Mouse (Mus musculus): ENCODE results near the gene Zfp628.

The Zfp628 gene

GRCm38 (mm10) chr7:4942673-4943072 lies 27.7 kb downstream of the Zfp628 start:
- DNase-seq, result no peak

GRCm38 (mm10) chr7:4943223-4943815 lies 28.3 kb downstream of the Zfp628 start:
- DNase-seq, result peak; percentile 89 to 94

- no peak for DNase-seq
Observed at GRCm38 (mm10) chr7:4947855-4948254, 32.8 kb downstream of the Zfp628 start.

GRCm38 (mm10) chr7:4948386-4948785 lies 33.4 kb downstream of the Zfp628 start:
- no peak for DNase-seq

- DNase-seq, result no peak
Observed at GRCm38 (mm10) chr7:4950561-4951342, 35.7 kb downstream of the Zfp628 start.

- no peak for DNase-seq
Observed at GRCm38 (mm10) chr7:4953815-4954445, 38.9 kb downstream of the Zfp628 start.

GRCm38 (mm10) chr7:4957361-4957760 lies 42.3 kb downstream of the Zfp628 start:
- no peak for DNase-seq

GRCm38 (mm10) chr7:4963527-4963926 lies 48.5 kb downstream of the Zfp628 start:
- DNase-seq, result no peak

- DNase-seq, result peak; percentile 85 to 89
Observed at GRCm38 (mm10) chr7:4964272-4964671, 49.3 kb downstream of the Zfp628 start, which contains the start of gene Sbk2. Gene Sbk2, minus strand, starts transcription at chr7:4964406.

- DNase-seq, result no peak
Observed at GRCm38 (mm10) chr7:4964988-4965387, 50.0 kb downstream of the Zfp628 start.

- DNase-seq, result no peak
Observed at GRCm38 (mm10) chr7:4971068-4971467, 56.1 kb downstream of the Zfp628 start, which contains the start of gene Sbk3. Gene Sbk3, minus strand, starts transcription at chr7:4971168.

All from thymus, postnatal 36 days (tissue).